Mouse (Mus musculus): Measurements from ENCODE around the gene Hps4.
A peak's percentile ranks its signal among the peaks of the same experiment; 100 is the strongest.
"Not testable (repeated sequence)": the region's sequence is repeated elsewhere in the genome, so short reads cannot be mapped to it uniquely, and the experiment has no call there.

Hps4 gene

DNA sequence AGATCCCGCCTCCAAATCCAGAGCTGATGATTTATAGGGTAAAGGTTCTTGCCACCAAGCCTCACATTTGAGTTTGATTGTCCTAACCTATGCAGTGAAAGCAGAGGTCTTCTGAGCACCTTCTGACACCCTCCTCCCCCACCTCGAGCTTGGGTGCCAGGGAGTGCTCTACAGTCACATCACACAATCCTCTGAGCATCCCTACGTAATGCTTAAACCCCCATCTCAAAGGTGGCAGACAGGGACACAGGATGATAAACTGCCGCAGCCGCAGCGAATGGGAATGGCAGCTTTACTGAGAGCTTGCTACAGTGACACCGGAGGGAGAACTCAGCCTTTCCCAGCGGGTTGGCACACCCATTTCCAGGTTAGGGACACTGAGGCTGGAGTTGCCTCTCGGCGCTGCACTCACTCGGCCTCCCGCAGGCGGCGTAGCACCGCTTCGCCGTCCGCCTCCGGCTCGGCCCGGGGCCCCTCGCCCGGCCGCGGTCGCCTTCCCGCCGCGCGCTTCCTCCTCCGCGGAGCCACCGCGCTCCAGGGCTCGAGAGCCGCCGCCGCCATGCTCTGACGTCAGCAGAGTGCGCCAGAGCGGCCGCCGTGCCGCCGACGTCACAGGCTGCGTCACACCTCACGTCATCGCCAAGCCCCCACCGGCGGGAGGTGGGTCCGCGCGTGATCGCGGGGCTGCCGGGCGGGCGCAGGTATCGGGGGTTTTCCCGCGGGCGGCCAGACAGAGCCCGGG lies at the start of gene Hps4, which contains the start of gene Srrd:
Gene Hps4, plus strand, starts transcription at position 621 of the 742 bp plus-strand sequence.
Gene Srrd, minus strand, starts transcription at position 578 of the 742 bp plus-strand sequence.
- DNase-seq = peak; percentile 91

DNA sequence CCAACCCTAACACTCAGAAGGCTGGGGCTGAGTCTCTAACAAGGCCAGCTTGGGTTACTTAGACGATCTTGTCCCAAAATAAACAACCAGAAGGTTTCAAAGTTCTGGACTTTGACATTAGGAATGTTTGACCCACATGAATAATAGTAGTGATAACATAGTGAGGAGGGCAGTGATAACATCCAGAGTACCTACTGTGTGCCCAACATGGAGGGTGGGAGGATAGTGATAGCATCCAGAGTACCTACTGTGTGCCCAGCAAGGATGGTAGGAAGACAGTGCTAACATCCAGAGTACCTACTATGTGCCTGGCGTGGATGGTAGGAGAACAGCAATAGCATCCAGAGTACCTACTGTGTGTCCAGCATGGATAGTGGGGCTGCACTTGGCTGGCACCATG lies 49.1 kb upstream of the Hps4 start:
- no peak for DNase-seq

DNA sequence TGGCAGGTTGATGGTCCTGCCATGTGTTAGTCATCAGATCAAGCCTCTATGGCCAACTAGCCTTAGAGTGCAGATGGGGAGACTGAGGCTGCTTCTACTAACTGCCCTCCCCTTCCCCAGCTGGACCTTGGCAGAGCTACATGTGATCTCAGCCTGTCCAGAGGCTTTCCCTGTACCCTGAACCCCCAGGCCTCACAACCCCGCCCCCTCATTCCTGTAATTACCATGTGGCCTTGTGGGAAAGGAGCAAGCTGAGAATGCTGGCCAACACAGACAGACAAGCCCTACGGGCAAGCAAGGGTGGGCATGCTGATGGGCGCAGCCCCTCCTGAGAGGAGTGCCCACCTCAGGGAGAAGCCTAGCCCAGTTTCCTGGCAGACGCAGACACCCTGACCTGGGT lies 48.2 kb upstream of the Hps4 start:
- no peak for DNase-seq

DNA sequence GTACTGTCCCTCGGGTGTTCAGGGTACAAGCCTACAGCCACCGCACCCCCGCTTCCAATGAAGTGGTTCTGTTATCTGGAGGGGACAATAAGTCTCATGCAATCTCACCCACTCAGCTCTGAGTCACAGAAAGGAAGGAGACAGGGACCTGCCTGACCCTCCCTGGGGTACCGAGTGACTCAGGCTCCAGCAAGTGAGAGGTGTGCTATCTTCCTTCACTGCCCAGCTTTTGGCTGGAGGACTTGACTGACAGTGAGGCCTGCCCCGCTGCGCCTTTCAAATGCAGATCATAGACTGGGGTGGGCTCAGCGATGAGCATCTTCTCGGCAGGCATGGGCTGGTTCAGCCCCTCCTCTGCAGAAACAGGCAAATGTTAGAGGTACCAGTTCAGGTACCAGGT lies 47.7 kb upstream of the Hps4 start:
- no peak for DNase-seq

DNA sequence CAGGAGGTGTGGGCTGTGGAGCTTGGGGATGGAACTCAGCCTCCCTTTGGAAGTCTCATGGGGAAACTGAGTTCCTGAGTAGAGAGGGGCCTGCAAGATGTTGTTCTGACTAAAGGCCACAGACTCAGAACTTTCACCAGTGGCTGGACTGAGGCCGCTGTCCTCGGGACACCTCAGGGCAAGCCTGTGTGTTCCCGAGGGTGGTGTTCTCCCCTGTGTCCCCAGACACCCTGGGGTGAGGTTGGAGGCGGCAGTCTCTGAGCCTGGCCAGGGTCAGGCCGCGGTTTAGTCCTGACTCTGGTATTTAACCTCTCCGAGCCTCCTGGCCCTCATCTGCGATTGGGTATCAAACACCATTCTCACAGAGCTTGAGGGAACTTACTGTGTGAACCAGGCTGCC lies 47.3 kb upstream of the Hps4 start:
- DNase-seq = no peak

DNA sequence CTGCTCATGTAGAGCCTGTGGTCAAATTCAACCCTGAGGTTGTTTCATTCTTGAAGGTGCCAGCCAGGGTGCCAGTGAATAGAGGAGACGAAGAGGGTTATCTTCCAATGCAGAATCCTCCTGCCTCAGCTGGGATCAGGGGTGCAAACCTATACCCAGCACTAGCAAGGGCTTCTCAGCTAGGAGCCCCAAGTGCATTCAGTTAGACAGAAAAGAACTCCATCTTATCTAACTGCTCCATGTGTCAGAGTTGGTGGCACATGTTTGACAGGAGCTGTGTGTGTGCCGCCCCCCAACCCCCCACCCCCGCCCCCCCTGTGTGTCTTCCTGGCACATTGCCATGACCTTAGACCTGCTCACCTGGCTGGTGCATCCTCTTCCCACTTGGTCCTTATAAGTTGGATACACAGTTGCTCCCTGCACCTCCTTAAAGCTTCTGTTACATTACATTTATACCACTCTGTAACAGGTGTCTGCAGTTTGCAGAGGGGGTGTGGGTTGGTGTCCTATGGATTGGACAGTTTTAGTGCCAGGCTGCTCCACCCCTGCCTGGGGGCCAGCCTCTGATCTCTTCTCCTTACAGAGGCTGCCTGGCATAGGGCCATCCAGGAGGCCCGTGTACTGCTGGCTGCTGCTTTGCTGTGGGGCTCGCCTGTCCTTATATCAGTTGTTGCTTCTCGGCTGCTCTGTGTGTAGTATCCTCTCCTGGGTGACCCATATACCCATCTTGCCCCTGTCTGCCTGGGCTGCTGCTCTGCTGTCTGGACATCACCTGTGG lies 46.3 kb upstream of the Hps4 start:
- DNase-seq = no peak

DNA sequence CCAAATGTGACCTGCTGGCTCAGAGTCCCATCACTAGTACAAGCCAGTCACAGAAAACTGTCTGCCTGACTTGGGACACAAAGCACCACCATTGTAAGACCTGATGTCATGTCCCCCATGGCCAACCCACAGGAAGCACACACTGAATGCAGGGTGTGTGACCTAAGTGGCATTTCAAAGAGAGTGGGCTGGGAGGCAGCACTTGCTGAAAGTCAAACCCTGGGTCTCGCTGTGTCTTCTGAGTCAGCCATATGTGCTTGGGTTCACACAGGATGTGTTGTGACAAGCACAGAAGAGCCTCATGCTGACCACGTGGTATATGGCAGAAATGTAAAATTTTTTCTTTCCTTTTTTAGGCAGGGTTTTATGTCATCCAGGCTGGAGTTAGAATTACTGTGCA lies 45.6 kb upstream of the Hps4 start:
- DNase-seq = no peak

DNA sequence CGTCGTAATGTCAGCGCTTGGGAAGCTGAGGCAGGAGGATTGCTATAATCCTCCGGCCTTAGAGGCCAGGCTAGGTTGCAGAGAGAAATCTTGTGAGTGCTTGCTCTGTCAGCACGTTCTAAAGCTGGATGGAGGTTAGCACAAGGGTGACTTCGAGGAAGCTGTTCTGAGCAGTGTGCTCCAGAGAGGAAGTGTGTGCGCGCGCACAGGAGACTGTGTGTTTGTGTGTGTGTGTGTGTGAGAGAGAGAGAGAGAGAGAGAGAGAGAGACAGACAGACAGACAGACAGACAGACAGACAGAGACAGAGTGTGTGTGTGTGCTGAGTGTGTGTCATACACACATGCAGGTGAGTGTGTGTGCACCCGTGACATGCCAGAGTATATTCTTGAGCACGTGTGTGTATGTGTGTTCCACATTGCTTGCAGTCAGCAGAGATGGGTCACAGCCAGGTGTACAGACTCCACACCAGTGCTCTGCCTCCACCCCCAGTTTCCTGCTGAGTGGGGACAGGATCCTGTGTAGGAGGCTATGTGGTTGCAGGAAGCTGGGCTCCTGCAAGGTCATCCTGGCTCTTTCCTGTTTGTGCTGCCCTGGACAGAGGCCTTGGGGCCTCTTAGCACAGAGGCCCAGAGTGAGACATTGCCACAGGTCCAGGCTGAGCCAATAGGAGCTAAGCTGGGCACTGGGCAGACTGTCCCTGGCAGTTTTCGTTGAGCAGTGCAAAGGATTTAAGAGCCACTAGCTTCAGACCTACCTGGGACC lies 44.5 kb upstream of the Hps4 start:
- no peak for DNase-seq

DNA sequence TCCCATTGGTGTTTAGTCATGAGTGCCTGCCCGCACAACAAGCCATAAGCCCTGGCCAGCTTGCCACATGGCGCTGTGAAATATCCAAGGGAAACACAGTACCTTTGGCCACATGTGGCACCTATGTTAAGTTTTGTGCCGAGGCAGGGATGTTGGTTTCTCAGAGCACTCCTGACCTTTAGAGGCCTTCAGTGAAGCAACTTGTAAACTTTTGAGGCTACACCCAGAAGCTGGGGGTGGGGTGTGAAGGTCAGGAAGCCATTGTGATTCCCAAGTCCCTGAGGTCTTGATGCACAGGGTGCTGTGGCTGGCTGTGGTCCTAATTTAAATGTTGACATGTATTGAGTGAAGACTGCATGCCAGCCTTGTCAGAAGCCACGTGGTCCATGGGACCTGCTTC lies 43.5 kb upstream of the Hps4 start:
- DNase-seq = no peak

DNA sequence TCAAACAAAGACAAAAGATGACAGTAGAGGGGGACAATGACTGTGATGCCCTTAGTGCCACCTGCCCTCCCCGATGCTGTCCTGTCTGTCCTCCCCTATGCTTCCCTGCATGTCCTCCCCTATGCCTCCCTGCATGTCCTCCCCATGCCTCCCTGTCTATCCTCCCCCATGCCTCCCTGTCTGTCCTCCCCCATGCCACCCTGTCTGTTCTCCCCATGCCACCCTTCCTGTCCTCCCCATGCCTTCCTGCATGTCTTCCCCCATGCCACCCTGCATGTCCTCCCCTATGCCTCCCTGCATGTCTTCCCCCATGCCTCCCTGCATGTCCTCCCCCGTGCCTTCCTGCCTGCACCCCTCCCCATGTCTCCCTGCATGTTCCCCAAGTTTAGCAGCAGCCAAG lies 42.8 kb upstream of the Hps4 start:
- no peak for DNase-seq

DNA sequence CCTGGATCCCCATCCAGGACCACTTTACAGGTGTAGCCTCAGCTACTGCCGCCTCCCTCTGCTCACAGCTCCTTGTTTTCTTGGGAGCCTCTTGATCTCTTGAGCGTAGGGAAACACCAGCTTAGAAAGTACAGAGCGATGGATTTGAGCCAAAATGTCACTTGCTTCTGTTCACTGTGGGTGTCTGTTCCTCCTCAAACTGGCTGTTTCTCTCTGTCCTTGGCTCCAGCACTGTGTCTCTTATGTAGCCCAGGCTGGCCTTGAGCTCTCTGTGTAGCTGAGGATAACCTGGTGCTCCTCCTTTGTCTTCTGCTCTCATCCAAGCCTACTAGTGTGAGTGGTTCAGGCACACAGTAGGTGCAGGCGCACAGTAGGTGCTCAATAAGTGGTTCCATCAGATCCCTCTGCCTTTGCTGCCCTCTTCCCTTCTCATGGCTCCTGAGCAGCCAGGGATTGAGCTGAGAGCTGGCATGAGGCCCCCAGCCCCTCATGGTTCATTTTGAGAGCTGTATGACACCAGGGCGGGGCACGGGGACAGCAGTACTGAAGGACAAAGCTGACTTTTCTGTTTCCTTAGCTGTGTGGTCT lies 42.1 kb upstream of the Hps4 start:
- DNase-seq = no peak

DNA sequence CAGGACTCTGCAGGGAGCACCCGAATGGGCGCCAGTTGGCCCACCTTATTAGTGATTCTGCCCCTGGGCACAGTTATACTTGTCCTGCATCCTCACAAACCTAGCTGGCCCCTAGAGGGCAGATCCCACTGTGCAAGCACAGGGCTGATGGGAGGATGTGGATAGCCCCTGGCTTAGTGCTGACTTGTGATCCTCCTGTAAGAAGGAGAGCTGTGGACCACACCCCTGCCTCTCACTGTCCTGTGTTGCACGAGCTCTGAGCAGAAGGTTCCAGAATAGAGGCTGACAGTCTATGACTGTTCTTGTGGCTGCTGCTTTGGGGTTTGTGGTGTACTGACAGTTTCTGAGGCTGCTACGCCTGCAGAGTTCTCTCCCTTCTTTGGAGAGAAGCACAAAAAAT lies 41.2 kb upstream of the Hps4 start:
- DNase-seq = no peak

DNA sequence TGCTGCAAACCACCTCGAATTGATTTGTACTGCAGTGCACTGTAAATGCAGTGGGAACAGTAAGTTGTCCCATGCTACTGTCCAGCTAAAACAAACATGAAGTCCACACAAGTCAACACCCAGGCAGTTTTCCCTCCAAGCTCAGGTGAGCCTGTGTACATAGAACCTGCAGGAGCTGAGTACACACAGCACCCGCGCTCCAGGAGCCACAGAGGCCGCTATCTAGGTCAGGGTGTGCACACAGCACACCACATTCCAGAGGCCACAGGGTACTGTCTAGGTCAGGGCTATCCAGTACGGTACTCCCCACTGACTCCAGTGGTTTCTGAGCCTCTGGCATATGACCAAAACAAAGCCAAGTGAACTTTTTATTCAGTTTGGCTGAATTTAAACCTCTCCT lies 40.6 kb upstream of the Hps4 start:
- DNase-seq = no peak

DNA sequence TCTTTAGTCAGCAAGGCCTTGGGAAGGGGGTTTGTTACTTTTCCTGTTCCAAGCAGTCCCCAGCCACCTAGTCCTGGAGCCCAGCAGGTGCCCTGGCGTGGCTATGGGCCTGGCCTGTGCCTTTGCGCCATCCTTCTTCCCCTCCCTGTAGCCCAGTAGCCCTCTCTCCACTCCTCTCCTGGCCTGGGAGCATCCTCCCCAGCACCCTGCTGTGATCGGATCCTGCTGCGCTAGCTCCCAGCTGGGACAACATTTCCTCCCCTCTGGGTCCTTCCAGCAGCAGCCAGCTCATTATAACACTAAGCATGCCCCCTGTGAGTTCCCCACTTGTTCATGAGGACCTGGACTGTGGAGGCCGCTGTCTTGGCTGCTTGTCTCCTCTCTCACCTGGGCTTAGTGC lies 37.0 kb upstream of the Hps4 start:
- no peak for DNase-seq

DNA sequence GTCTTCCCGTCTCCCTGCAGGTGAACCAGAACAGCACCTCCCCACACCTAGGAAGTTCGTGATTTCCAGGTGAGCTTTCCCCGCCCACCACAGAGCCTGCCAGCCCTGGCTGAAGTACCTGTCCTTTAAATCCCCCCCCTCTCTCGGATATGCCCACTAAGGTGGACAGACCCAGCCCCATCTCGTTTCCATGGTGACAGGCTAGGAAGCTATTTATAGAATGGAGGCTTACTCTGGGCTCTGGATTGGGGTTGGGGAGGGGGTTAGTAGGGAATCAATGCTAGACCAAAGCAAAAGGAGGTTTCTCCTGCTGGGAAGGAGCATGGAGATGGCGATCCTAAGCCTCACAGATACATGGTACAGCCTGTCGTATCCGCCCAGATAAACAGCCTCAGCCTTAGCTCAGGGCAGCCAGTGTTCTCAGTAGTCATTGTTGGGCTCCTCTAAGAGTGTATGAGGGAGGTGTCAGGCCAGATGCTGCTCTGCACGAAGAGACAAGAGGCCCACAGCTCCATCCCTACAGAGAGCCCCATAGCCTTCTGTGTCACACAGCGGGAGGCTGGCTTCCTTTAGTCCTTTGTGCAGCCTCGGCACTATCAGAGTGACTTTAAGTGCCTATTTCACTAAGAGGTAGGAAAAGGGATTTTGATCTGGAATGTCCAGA lies 29.5 kb upstream of the Hps4 start:
- DNase-seq = no peak

DNA sequence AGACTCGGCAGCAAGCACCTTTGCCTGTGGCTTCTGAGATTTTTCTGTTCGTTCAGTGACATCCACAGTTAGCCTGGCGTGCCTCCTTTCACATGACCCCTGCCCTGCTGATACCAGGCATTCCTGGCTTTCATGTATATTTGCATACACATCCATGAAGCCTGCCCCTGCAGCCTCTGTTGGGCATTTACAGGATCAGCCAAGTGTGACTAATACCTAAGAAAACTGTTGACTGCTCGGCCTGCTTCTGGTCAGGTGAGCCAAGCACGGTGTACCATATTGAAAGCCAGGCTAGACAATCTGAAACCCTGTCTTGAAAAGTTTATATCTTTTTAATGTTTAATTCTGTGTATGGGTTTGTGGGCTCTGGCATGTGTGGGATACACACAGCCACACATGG lies 26.4 kb upstream of the Hps4 start:
- no peak for DNase-seq

DNA sequence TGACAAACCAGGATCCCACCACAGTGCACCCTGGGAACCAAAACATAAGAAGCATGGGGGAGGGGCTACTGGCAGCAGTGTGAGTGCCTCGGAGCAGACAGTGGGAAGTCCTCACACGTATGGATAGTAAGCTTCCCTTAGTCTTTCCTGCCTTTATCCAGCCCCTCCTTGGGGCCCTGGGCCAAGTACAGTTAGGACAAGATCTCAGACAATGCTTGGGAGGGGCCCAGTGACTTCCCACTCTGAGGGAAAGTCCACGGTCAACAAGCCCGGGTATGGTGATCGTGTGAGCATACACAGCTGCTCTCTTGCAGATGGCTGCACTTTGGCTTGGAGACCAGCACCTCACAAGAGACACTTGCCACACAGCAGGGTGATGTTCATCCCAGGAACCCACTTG lies 25.6 kb upstream of the Hps4 start:
- no peak for DNase-seq

DNA sequence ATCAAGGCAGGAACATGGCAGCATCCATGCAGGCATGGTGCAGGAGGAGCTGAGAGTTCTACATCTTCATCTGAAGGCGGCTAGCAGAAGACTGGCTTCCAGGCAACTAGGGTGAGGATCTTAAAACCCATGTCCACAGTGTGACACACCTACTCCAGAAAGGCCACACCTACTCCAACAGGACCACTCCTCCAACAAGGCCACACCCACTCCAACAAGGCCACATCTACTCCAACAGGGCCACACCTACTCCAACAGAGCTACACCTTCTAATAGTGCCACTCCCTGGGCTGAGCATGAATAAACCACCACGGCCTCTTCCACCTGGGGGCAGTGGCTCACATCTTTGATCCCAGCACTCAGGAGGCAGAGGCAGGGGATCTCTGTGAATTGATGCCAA lies 23.5 kb upstream of the Hps4 start:
- DNase-seq = not testable (repeated sequence)

DNA sequence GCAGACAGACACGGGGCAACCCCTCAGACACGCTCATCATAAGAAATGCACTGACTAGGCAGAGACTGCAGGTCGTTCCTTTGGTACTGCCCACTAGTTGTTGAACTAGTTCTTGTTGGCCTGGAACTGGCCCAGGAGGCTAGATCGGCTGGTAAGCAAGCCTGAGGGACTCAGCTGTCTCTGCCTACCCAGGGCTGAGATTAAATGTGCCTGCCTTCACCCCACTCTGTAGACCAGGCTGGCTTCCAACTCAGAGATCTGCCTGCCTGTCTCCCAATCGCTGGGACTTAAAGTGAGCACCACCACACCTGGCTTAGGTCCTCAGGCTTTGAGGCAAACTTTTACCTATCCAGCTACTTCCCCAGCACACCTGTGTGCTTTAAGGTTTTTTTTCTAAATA lies 22.5 kb upstream of the Hps4 start:
- no peak for DNase-seq

DNA sequence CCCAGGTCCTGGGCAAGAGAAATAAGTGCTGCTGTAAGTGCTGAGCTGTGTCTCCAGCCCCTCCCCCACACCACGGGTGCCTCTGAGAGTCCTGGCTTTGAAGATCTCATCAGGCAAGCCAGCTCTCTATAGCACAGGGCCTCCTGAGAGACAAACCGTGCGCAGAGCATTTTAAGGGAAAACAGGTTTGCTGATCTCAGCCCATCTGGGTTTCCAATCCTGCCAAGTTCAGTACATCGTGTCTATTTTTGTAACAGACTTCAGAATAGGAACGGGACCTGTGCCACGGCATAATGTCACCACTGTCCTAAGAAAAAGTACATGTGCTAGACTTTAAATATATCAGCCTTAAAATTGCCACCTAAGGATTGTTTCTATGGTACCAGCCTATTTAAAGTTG lies 21.9 kb upstream of the Hps4 start:
- DNase-seq = peak; percentile 86

DNA sequence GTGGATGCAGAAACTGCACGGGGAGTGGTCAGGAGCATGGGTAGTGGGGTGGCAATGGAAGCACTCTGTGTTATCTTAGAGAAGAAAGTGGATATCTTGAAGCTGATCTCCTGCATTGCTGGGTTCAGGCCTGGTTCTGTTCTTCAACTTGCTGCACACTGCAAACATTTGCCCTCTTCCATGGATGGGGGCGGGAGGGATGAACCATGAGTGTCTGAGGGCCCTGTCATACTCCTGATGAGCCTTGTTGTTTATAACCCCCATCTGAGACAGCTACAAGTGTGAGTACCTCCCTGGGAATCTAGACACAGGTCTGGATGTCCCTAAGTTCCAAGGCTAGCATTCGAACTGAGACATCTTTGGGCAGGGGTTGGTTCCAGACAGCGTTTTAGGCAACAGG lies 21.5 kb upstream of the Hps4 start:
- no peak for DNase-seq

DNA sequence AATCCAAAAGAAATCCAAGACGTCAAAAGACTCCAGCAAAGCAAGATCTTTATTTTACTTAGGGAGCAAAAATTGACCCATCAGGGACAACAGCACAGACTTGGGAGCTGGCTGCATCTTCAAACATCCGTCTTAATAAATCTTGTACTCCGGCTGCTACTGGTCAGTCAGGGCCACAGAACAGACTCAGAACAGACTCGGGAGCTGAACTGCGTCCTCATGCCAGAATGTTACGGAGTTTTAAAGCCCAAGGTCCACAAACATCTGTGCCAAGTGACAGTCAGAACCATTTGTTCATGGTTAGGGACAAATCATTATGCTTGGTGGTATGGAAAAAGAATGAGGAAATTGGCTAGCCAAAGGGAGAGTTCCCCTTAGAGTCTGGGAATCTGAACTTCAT lies 19.6 kb upstream of the Hps4 start:
- DNase-seq = no peak
